Mouse (Mus musculus): ENCODE measurements at regions not wholly inside any gene's neighbourhood (a gene's known extent, or its start where the extent isn't known, plus 50 kb on each side); places are given as distances from the start of the nearest gene placed in this dataset.

- peak; percentile 76 for DNase-seq (ENCODE audit: low read depth)
Observed at GRCm38 (mm10) chr9:115547625-115548325, 237.6 kb upstream of the Stt3b start.

GRCm38 (mm10) chr9:115548722-115549349 is 238.6 kb upstream of the Stt3b start:
- DNase-seq (ENCODE audit: low read depth): no peak

DNA sequence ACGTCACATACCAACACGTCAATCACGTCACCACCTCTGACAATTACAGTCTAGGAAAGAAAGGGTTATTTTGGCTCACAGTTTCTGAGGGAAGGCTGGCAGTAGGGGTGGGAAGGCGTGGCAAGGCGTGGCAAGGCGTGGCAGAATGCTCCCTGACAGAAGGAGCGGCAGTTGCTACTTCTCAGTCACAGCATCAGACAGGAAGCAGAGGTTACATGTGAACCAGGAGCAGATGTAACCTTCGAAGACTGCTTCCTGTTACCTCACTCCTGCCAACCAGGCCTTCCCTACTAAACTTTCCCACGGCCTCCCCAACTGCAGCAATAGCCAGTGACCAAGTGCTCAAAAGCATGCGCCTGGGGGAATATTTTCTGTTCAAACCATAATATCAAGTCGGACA is 240.9 kb upstream of the Stt3b start:
- DNase-seq (ENCODE audit: low read depth): no peak

- no peak for DNase-seq (ENCODE audit: low read depth)
Observed at GRCm38 (mm10) chr9:115551501-115551900, 241.3 kb upstream of the Stt3b start.

- DNase-seq (ENCODE audit: low read depth): no peak
Observed at GRCm38 (mm10) chr9:115558131-115558530, 247.9 kb upstream of the Stt3b start.

DNA sequence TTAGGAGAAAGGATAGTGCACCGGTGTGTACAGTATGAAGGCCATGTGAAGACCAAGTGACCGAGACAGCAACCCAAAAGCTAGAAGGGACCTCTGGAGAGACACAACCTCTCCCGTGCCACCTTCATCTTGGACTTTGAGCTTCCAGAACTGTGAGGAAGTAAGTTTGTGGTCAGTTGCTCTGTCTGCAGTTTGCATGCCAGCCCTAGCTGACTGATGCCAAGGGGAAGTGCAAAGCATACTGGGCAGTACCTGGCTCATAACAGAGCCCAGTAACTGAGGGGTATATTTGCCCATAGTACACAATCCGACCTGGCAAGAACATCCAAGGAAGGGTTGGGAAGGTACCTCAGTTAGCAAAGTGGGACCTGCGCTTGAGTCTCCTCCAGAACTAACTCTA is 249.3 kb upstream of the Stt3b start:
- no peak for DNase-seq (ENCODE audit: low read depth)

GRCm38 (mm10) chr9:115561207-115561606 is 251.0 kb upstream of the Stt3b start:
- no peak for DNase-seq (ENCODE audit: low read depth)

DNA sequence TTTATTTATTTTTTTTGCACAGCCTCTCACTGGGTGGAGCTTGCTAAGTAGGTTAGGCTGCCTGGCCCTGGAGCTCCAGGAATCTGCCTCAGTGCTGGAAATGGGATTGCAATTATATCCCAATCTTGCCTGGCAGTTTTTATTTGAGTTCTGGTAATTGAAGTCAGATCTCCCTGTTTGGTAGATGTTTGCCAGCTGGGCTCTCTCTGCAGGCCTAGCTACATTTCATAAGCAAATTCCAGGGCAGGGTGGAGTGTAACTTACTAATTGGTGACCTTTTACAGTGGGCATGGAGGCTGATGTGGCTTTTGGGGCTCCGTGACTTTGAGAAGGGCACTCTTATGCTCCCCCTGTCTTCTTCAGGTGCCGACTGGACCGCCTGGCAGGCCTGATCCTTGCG is 252.6 kb upstream of the Stt3b start:
- DNase-seq (ENCODE audit: low read depth): no peak

GRCm38 (mm10) chr9:115564366-115564765 is 254.1 kb upstream of the Stt3b start:
- no peak for DNase-seq (ENCODE audit: low read depth)

DNA sequence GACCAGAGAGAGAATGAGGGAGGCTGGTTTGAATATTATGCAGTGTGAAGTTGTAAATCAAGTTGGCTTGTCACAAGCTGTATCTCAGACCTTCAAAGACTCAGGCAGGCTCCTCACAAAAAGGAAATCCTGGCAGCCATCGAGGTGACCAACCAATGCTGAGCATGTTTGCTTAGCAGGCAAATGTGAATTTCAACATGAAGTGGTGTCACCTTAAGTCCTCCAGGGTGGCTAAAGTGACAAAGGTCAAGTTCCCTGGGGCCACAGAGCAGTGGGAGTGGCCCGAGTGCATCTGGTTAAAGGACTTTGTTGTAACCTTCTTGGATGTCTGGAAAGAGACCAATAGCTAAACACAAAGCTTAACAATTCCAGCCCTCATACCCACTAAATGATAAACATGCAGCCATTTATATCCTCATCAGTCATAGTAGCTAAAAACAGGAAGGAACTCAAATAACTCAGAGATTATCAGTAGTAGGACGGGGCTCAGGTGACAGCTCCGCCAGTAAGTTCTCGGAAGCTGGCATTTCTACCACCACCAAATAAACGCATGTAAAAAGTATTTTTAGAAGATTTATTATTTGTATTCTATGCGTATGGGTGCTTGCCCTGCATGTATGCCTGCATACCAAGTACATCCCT is 258.6 kb upstream of the Stt3b start:
- no peak for DNase-seq (ENCODE audit: low read depth)

- no peak for DNase-seq (ENCODE audit: low read depth)
Observed at GRCm38 (mm10) chr9:115570998-115571397, 260.8 kb upstream of the Stt3b start.

- no peak for DNase-seq (ENCODE audit: low read depth)
Observed at GRCm38 (mm10) chr9:115581116-115581515, 270.9 kb upstream of the Stt3b start.

DNA sequence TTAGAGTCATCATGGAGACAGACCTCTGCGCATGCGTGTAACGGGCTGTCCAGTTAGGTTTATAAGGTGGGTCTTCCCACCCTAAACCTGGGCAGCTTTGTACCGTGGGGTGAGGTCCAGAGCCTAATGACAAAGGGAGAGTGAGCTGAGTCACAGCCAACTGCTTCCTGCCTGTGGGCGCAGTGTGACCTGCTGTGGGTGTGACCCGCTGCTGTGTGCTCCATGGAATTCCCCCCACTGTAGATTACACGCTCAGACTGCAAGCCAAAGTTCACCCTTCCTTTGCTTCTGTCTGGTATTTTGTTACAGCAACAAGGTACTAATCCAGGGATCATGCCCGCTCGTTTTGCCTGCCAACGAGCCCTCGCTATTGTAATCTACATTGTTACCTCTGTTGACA is 273.3 kb upstream of the Stt3b start:
- no peak for DNase-seq (ENCODE audit: low read depth)

- no peak for DNase-seq (ENCODE audit: low read depth)
Observed at GRCm38 (mm10) chr9:115584874-115585273, 274.7 kb upstream of the Stt3b start.

DNA sequence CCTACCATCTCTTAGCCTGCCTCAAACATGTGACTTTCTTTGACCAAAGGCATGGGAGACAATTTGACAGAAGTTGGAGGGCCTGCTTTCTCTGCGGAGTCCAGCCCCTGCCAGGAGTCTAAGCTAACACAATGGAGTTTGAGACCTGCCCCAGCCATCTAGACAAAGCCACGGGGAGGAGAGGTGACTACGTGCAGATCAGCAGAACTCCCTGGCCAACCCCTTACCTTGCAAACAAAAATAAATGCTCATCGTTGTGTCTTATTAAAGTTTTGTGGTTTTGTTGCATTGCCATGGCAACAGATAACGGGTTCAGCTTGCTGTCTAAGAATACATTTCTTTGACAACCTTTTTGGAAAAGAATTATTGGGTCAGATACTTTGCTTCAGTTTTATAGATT is 282.2 kb upstream of the Stt3b start:
- DNase-seq (ENCODE audit: low read depth): no peak

DNA sequence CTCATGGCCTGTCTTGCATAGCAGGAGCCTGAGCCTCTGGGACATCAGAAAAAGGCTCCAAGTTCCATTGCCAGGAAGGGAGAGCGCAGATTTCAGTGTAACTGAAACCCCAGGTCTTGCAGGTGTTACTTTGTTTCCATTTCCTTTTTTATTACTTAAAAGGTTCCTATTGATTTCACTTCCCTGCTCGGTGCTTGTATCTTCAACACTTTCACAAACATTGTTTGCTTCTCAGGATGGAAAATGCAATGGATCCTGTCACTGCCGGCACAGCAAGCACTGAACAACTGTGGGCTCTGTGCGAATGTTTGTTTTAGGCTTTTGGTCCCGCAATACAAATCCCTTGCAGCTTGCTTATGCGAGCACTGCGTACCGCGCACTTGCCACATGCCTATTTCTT is 290.0 kb upstream of the Stt3b start:
- DNase-seq (ENCODE audit: low read depth): no peak

GRCm38 (mm10) chr9:115600826-115601225 is 290.6 kb upstream of the Stt3b start:
- no peak for DNase-seq (ENCODE audit: low read depth)

DNA sequence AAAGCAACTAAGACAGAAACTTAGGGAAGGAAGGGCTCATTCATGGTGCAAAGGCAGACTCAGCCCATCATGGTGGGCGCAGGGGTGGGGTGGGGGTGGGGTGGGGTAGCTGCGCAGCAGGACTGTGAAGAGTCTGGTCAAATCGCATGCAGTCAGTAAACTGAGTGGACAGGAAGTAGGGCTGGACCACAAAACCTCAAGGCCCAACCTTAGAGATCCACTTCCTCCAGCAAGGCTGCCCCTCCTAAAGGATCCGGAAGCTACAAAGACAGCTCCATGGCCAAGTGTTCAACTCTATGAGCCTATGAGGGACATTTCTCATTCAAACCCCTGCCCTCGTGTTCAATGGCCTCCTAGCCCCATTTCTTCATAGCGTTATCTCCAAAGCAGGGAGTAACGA is 292.6 kb upstream of the Stt3b start:
- no peak for DNase-seq (ENCODE audit: low read depth)

DNA sequence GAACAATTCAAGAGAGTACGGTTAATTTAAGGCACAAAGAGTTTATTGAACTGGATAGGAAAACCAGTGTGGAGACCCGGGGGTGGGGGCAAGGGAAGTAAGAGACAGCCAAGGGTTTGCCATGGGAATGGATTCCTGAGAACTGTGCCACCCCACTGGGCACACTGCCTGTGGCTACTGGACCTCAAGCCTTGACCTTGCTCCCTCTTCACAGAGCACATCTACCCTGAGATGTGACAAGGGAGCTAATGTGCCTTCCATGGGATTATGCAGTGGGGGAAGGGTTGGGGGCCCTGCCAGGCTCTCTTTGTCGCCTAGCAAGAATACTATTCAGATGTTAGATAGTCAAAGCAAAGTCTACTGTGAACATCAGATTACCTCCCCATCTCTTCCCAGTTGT is 294.2 kb upstream of the Stt3b start:
- DNase-seq (ENCODE audit: low read depth): no peak

DNA sequence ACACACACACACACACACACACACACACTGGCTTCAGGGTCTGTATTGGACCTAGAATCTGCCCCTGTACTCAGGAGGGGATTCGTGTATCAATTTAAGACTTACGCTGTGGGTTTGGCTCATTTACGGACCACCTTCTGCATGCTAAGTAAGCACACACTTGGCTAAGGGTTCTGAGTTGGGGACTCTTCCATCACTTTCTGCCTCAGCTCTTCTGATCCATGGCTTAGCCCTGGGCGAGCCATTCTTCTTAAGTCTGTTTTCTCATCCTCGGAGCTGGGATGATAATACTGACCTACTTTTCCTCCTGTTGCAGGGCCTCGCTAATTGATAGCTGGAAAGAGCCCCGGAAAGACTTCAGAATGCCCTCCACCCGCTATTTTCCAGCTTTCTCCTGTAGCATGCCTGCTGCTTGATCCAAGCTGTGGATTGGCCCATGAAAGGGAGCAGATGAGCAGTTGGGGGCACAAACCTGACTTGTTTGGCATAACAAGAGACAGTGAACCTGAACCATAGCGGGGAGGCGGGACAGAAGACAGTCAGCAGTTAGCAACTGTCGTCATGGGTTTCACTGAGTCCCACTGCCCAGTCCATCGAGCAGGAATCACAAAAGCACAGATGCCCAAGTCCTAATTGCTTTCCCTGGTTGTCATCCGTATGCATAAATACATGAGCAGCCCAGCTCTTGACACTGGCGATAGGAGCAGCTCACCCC is 294.9 kb upstream of the Stt3b start:
- no peak for DNase-seq (ENCODE audit: low read depth)

GRCm38 (mm10) chr9:115607961-115608360 is 297.7 kb upstream of the Stt3b start:
- no peak for DNase-seq (ENCODE audit: low read depth)

DNA sequence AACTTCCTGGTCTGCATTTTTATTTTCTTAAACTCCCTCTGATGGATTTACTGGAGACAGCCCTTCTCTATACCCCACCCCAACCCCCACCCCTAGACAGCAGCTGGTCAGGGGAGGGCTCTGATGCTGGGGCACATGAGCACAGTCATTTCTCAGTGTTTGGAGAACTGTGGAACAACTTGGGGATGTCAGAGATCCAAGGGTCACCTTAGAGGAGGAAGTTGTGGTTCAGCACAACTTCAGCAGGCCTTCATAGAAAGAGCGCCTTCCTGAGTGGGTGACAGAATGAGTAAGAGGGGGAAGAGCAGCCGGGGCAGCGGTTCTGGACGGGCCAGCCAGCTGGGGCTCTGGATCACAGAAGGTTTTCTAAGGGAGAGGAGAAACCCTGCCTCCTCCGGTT is 298.2 kb upstream of the Stt3b start:
- no peak for DNase-seq (ENCODE audit: low read depth)

DNA sequence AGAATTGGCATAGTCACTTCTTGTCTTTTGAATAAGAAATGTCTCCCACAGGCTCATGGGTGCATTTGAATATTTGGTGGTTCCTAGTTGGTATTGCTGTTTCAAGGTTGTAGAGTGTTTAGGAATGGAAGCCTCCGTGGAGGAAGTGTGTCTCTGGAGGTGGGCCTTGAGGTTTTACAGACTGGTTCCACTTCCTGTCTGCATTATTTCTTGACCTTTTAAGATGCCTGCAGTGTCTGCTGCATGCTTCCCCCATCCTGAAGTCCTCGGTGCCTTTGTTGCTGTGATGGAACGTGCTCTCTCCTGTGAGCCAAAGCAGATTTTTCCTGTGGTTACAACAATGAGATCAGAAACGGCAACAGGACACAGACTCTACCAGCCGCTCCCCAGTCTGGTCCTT is 299.4 kb upstream of the Gadl1 start:
- DNase-seq (ENCODE audit: low read depth): no peak
